Mouse (Mus musculus): ENCODE results near the gene Ddias.
"Not testable (repeated sequence)": the region's sequence is repeated elsewhere in the genome, so short reads cannot be mapped to it uniquely, and the experiment has no call there.

The Ddias gene

GRCm38 (mm10) chr7:92874116-92874675 lies at the start of gene Ddias, which contains the start of gene Prcp:
Ddias (minus strand) TSS chr7:92874247.
Prcp (plus strand) TSS chr7:92874470.
- in situ Hi-C loops (cut with MboI, MseI), result loop anchor here (5.0 to 10.0 kb wide), 2 partner anchors 209 to 237 kb away; partner anchors contain the start of genes Ankrd42 and Pcf11

DNA sequence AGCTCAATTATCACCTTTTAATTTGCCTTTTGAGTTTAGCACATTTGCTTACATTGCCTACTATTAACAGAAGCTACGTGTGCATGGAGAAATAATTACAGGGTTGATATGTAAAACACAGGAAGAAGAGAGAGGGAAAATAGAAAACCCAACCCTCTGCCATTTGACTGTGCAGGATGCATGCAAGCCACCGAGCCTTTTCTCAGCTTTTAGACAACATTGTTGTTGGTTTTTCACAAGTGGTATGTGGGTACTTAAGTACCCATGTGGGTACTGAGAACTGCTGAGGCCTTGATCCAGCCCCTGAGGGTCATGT lies 46.8 kb upstream of the Ddias start:
- in situ Hi-C loops (cut with MboI, MseI), result no loop called here

GRCm38 (mm10) chr7:92920172-92920856 lies 46.3 kb upstream of the Ddias start:
- in situ Hi-C loops (cut with MboI, MseI), result no loop called here

- in situ Hi-C loops (cut with MboI, MseI), result not testable (repeated sequence)
These were observed 30.2 kb upstream of the Ddias start for GRCm38 (mm10) chr7:92904285-92904684.

DNA sequence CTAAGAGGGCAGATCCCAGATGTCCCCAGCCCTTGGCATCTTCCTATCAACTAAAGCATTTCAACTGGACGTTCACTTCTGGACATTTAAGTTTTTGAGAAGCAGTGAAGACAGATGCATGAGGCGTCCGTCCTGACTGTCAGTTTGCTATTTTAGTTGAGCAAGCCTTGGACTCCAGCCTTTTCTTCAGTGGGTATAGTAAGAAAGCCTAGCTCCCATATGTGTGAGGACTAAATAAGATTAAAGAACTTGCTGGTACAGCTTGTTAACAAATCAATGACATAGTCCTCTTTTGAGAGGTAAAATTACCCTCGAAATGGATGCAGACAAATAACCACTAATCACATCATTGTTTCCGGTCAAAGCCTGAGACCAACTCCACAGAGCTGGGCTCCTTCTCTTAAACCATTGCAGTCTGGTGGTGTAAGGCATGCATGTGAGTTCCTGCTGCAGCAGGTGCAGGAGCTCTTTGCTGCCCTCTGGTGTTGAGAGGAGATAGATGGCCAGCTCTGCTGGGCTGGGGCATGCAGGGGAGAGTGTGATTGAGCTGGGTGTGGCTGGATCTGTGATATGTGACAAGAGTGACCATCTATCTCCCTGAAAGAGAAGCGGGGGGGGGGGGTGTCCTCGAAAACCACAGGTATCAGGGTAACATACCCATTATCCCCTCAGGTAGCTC lies 29.5 kb upstream of the Ddias start:
- in situ Hi-C loops (cut with MboI, MseI), result no loop called here

DNA sequence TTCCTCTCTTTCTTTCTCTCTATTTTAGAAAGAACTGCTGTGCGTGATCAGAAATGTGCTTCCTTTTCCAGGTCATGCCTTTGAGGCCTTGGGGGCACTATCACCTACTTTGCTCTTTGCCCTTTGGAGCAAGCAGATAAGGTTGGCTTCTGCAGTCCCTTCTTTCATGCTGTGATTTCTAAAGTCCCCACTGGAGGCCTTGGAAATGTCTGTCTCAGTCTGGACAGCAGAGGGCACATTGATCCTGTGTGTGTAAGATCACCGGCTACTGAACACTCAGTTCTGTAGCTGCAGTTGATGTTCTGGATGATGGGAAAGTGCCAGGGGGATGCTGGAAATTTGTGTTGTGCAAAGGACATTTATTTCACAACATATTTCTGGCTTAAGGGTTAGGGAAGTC lies 23.0 kb upstream of the Ddias start:
- in situ Hi-C loops (cut with MboI, MseI), result no loop called here

GRCm38 (mm10) chr7:92896036-92896435 lies 22.0 kb upstream of the Ddias start:
- in situ Hi-C loops (cut with MboI, MseI), result no loop called here

DNA sequence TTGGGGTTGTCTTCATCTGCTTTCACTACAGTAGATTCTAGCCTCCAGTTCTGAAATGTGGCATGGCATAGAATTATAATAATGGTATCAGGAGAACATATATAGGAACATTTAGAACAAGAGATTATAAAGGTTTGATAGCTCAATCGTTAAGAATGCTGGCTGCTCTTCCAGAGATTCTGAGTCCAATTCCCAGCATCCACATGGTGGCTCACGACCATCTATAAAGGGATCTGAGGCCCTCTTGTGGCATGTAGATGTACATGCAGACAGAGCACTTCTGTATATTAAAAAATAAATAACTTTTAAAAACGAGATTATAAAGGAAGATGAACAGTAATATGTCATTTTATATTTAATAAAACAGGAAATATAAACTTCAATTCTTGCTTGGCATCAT lies 19.4 kb upstream of the Ddias start:
- in situ Hi-C loops (cut with MboI, MseI), result no loop called here

GRCm38 (mm10) chr7:92890618-92891230 lies 16.7 kb upstream of the Ddias start:
- in situ Hi-C loops (cut with MboI, MseI), result no loop called here

GRCm38 (mm10) chr7:92890211-92890610 lies 16.2 kb upstream of the Ddias start:
- in situ Hi-C loops (cut with MboI, MseI), result no loop called here

- in situ Hi-C loops (cut with MboI, MseI), result no loop called here
These were observed 13.2 kb upstream of the Ddias start for GRCm38 (mm10) chr7:92887230-92887629.

- in situ Hi-C loops (cut with MboI, MseI), result no loop called here
These were observed 12.8 kb upstream of the Ddias start for GRCm38 (mm10) chr7:92886801-92887200.

GRCm38 (mm10) chr7:92884998-92885660 lies 11.1 kb upstream of the Ddias start:
- in situ Hi-C loops (cut with MboI, MseI), result no loop called here

GRCm38 (mm10) chr7:92883850-92884716 lies 10.0 kb upstream of the Ddias start:
- in situ Hi-C loops (cut with MboI, MseI), result no loop called here

DNA sequence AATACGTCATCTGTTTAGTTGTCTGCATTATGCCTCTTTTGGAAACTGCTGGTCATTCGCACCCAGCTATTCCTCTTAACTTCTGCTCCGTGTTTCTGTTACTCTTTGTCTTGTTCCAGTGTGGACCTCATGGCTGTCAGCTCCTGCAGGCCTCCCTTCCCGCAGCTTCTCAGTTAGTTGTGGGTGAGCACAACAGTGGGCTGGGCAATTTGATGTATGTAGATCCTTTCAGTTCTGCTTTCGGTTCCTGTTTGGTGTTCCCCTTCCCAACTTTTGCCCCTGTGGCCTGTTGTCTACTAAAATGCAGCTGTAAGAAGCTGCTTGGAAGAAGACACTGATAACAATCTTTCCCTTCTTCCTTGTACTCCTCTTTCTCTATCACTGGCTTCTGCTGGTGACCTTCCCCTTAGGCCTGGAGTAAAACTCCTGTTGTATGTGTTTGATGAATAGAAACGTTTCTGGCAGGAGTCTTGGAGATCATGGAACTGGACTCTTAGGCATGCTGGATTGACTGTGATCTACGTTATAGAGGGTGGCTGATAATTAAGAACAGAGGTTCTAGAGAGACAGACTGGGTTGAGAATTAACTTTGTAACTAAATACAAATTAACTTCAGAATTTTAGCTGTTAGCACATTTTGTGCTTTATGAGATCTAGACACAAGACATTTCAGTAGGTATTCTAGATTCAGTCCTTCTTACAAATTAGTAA lies 4.7 kb upstream of the Ddias start:
- in situ Hi-C loops (cut with MboI, MseI), result loop anchor here (10.0 kb wide), 1 partner anchor 214 kb away; the partner anchor contains the start of gene Pcf11

GRCm38 (mm10) chr7:92876538-92876937 lies 2.5 kb upstream of the Ddias start:
- in situ Hi-C loops (cut with MboI, MseI), result loop anchor here (10.0 kb wide), 1 partner anchor 212 kb away; the partner anchor contains the start of gene Pcf11

GRCm38 (mm10) chr7:92876066-92876465 lies 2.0 kb upstream of the Ddias start:
- in situ Hi-C loops (cut with MboI, MseI), result loop anchor here (10.0 kb wide), 1 partner anchor 211 kb away; the partner anchor contains the start of gene Pcf11

GRCm38 (mm10) chr7:92874761-92875408 lies 838 bp upstream of the Ddias start:
- in situ Hi-C loops (cut with MboI, MseI), result loop anchor here (5.0 to 10.0 kb wide), 2 partner anchors 210 to 238 kb away; partner anchors contain the start of genes Ankrd42 and Pcf11

GRCm38 (mm10) chr7:92871596-92871995 lies 2.5 kb downstream of the Ddias start:
- in situ Hi-C loops (cut with MboI, MseI), result loop anchor here (5.0 to 10.0 kb wide), 2 partner anchors 207 to 234 kb away; partner anchors contain the start of genes Ankrd42 and Pcf11
